Mouse (Mus musculus) gastrocnemius, postnatal 14 days (tissue): ENCODE measurements at regions not wholly inside any gene's neighbourhood (a gene's known extent, or its start where the extent isn't known, plus 50 kb on each side); places are given as distances from the start of the nearest gene placed in this dataset.
A peak's percentile ranks its signal among the peaks of the same experiment; 100 is the strongest.

Experiments
- DNase-seq: peaks from one replicate; pipeline ENCODE4 v3.0.0; 2021; ENCODE audit warnings: mixed read lengths
- intact Hi-C: fragments of 180-260 bp; cut with DNase I; formaldehyde crosslinking; loops from one replicate; pipeline ENCODE4 v1.15.1; 2025; ENCODE audit warnings: low total_unique reads

DNA sequence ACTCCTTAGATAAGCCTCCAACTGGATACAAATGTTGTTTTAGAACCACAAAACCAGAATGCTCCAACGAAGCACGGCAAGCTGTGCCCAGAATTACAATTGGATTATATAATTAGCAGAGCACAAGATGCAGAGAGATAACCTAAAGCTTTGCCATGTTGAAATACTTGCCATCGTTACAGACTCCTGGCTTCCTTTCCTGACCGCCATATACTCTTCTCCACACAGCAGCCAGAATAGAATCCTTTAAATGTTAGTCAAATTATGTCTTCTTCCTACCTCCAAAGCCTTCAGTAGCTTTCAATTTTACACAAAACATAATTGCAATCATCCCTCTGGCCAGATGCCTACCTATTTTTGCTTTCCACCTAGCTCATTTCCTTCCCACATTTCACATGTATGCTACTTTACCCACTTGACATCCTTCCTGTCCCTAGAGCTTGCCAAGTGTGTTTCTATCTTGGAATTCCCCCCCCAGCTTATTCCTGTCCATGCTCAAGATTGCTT, 52.8 kb upstream of the G2e3 start:
- intact Hi-C loops, result no loop called here
- DNase-seq, result no peak

DNA sequence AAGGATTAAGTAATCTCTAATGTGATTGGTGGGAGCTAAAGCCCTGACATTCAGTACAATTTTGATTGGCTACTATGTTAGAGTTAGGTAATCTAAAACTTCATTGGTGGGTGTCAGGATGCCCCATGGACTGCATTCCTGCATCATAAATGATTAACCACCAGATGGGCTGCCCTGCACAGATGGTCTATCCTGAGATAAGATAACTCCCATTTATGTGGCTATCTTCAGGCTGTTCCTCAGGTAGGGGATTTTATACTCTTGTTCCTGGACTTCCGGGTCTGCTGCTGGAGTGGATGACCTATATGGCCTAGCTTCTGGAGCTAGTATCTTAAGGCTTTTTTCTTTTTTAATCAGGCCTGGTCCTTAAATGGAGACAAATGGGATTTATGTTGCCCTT, 69.5 kb upstream of the G2e3 start:
- intact Hi-C loops, result no loop called here
- no peak for DNase-seq

DNA sequence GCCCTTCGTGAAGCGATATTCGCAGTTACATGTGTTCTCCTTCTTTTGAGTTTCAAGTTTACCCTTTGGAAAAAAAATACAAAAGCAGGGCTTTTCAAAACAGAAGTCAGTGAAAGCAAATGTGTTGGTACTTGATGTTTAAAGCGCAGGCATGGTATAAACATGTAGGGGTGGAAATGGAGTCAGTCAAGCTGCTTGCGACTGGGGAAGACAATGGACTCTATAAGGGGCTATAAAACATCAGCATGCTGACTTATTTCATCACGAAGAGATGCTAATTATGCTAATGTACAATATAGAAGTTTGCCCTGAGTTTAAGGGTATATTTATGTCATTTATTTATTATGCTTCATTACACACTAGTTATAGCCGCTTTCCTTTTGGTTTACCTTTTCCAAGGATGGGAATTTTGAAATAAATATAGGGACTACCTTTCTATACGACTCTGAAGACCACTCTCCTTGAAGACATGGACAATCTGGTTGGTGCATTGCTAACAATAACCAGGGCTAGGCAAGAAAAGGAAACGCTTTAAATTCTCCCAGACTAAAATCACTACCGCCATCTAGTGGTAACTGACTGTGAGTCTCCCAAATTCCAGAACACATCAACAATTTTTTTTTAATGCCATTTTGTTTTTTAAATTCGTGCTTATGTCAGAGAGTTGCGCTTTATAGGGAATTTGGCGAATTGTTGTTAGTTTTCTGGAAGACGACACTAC, 71.9 kb upstream of the G2e3 start:
- no peak for DNase-seq
- intact Hi-C loops, result no loop called here

DNA sequence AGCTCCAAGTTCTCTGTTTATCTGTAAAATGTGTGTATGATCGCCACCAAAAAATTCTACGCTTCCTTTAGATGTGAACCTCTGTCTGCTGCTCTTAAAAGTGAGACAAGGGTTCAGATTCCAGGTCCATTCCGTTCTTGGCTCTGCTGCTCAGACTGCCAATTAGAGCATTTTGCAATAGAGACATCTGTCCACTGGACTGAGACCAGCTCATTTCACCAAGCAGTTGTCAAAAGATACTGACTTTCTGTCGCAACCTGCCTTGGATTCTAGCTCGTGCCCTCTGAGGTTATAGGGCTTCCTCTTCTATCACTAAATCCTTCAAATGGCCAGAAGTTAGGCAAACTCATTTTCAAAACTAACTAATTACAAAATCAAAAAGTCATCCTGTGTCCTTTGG, 74.4 kb upstream of the G2e3 start:
- intact Hi-C loops, result no loop called here

DNA sequence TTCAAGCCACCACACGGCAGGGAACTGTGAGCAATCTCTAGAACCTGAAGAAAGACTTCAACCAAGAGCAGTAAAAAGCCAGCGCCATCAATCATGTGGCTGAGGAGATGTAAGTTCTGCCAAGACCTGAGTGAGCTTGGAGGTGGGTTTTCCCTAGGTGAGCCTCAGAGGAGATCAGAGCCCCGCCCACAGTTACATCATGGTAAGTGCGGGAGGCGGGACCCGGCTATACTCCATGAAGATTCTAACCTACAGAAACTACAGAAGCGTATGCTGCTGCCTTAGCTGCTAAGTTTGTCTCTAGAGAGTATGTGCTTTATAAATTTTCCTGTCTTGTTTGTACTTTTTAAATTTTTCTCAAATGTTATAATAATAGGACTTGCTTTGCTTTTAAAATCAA, 105.0 kb upstream of the G2e3 start:
- intact Hi-C loops, result no loop called here
- no peak for DNase-seq

More for the DNA sequence above, 74.4 kb upstream of the G2e3 start:
- DNase-seq, result no peak

DNA sequence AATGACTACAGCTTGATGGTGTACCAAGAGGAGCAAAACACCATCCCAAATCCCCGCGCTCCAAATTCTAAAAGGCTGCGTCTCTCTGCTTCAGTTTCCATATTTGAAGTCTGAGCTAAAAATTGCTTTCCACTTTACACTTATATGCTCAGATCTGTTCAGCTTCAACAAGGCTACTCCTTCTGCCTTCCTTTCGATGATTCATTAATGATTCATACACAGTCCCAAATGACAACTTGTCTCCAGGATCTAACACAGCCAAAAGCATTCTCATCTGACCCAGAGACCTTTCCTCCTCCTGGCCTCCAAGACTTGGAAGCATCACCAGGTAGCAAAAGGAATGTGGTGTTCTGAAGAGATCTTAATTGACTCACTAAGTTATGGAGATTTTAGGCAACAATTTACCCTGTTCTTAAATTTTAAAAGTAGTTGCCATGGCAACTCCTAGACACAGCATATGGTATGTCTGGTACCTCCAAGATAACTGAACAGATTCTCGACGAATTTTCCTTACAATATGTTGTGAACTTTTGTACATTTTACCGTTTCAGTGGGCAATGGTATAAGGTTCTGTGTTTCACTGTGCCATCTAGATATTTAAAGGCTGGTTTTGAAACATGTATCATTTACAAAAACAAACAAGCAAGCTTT, 106.6 kb upstream of the G2e3 start:
- intact Hi-C loops, result no loop called here
- DNase-seq, result no peak

DNA sequence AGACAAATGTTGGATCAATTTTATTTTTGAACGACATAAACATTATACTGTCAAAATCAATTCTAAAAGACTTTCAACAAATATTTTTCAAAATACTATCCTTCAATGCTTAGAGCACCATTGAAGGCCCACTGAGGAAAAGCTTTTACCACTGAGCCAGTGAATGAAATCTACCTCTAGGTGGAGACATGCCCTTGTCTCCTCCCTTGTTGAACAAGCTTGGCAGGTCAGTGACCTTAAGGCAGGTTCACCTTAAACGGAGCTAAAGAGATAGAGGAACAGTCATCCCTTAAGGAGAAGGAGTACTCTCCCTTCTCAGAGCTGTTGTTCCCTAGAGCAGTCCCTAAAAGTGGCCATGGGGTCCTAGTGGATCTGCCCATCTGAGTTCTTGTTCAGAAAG, 136.2 kb upstream of the G2e3 start:
- DNase-seq, result no peak
- intact Hi-C loops, result no loop called here

DNA sequence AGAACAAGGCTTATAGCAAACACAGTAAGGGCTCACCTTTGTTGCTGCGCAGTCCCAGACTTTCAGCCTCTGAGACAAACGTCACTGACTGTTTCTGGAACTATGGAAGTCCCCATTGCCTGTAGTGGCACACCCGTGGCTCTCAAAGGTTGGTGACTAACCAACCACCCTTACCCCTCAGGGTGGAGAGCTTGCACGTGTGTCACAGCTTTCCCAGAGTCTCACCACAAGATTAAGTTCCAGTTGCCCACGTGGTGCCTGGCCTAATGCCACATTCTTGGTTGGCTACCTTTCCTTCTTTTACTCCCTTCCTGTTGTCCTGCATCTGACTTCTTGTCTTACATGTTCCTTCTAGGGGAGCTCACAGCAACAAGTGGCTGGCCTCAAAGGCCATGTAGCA, 151.6 kb upstream of the G2e3 start:
- intact Hi-C loops, result no loop called here
- DNase-seq, result no peak

DNA sequence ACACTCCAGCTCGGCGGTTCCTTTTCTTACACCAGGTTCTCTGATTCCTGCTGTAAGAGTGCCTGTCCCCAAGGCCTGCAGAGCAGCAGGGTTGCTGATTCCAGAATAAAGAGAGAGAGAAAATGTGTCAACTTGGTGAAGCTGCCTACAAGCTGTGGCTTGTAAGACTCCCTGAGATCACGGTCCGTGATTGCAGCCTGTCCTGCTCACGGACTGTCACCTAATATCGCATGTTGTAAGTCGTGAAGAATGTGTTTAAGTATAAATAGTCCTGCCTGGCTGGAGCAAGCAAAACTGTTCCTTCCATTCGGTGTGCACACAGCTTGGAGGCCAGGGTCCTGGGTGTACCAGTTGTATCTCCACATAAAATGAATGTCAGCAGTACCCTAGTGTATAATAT, 152.7 kb upstream of the G2e3 start:
- intact Hi-C loops, result no loop called here
- peak; percentile 4 for DNase-seq

DNA sequence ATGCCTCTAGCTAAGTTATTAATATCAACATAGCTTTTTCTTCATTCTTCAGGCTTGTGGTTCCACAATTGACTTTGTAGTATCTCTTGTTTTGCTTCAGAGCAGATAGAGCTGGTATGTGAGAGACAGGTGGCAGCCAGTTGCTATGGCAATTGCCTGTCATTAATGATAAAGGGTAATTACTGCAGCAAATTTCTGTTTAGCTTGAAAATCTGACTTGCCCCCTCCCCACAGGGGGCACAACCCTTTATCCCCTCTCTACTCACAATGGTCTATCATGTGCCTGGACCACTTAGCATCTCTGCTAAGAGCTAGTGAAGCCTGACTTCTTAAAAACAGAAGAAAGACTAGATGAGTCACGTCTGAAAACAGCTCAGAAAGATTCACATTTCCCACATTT, 157.1 kb upstream of the G2e3 start:
- intact Hi-C loops, result no loop called here

DNA sequence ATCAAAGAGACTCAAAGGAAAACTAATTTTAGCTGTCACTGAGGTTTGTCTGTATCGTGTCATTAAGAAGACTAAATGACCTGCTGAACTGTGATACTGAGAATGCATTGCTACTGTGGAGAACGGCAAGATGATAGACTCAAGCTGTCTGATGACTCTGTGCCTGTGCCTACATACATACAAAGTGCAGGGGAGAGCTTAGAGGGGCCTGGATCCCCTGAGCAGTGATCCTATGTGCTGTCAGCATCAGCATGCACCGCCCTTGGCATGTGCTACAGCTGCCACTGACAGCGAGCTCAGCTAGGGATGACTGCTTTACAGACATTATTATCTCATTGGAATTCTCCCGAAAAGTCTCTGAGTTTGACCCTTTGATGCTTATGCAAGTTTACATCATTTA, 157.7 kb upstream of the G2e3 start:
- intact Hi-C loops, result no loop called here
- no peak for DNase-seq

More for the DNA sequence above, 157.1 kb upstream of the G2e3 start:
- no peak for DNase-seq

DNA sequence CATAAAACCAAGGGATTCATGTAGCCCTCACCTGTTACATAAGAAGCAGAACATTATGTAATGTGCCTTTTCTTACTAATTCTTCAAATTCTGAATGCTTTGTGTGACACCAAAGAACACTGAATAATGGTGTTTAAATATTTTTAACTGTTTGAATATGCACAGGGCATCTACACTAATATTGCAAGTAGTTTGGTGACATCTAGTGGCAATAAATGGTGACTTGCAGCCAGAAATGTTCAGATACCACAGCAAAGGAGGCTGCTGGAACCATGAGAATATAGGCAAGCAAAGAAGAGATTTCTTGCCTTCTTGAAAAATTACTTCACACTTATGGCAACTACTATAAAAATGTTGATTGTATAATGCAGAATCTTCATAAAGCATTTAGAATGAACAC, 159.6 kb upstream of the G2e3 start:
- no peak for DNase-seq
- intact Hi-C loops, result no loop called here

DNA sequence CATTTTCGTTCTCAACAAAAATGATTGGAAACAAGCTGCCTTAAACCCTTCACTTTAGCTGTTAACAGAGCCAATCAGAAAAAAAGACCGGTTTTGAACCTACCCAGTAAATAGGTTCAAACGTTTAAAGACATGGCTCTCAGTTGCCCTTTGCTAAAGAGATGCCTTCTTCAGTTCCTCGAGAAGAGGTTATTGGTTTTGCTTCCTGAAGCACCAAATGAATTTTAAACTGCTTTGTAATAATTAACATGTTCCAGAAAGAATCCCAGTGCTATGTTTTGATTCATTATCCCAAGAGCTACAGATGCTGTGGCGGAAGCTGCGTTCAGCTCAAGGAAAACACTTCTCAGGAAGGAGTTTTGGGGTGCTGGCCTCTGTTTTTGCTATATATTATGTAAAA, 160.1 kb upstream of the G2e3 start:
- no peak for DNase-seq
- intact Hi-C loops, result no loop called here

DNA sequence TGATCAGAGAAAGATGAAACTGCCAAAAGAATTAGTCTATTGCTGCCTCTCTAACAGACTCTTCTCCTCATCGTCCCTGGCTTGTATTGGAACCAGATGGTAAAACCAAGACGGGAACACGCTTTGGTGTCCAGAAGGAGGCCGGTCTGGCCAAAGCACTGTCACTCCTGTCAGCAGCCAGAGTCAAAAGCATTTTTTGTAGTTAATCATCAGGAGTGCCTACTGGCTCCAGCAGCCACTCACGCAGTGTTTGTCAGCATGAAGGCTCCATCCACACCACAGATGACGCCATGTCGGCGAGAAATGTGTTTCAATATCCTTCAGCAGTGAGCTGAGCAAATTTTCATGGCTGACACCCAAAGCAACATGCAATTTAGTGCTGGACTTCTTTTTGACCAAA, 162.1 kb upstream of the G2e3 start:
- intact Hi-C loops, result no loop called here

DNA sequence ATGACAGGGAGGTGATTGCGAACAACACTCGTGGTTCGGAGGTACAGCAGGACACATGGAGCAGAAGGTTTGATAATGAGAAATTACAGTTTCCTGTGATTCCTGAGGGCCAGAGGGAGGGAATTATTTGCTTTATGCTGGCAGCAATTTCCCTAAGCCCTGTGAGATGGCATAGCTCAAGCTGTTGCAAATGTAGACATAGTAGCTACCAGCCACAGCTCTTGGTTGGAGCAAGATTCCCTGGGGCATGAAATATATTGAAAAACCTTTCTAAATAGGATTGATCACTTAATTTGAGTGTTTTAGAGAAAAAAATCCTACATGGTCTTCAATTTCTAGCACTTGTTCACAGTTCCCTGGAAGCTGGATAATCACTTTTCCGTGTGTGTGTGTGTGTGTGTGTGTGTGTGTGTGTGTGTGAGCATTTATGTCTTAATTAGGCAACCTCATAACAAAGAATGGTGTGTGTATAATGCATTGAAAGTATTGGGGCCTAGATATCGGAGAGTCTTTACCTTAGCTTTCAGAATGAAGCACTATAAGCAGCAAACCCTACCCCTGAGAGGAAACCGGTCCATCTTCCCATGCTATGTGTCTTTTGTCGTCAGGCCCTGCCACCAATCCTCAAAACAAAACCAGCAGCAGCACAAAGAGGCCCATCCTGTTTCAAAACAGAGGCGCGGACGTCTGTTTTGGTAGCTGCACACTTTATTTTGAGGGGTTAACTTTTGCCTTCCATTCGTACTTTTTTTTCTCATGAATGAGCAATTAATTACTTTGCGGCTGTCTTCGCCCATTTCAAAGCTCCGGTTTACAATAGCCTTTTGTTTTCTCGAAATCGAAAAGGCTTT, 172.7 kb upstream of the G2e3 start:
- intact Hi-C loops, result no loop called here
- no peak for DNase-seq

More for the DNA sequence above, 162.1 kb upstream of the G2e3 start:
- no peak for DNase-seq

DNA sequence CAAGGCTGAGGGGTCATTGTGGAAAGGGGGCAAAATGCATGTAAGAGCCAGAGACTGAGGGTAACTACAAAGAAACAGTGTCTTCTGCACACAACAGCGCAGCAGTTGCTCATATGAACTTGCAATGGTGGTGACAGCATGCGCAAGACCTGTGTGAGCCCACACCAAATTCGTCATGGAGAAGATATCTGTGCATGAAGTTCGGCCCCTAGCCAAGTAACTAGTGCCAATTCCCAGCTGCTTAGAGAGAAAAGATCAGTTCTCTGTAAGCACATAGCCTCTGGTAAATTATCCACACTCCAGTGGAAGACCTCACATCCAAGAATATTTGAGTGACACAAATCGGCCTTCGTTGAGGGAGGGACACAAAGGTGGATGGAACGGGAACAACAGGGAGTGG, 182.7 kb upstream of the G2e3 start:
- intact Hi-C loops, result no loop called here
- DNase-seq, result no peak

DNA sequence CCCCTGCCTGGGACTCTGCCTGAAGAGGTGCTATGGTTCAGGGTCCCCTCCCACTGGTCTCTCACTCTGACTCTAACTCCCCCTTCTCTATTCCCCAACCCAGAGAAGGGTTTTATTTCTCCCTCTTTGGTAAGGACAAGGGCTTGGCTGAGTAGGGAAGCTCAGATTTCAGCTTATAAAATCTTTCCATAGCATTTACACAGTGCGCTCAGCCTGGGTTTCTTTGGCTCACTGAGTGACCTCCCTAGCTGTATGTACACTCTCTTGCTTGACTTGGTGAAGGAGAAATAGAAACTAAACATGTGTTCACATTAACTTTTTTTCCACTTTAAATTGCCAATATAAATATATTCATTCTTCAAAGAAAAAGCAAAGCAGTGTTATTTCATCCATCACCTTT, 186.9 kb upstream of the G2e3 start:
- DNase-seq, result no peak
- intact Hi-C loops, result no loop called here

DNA sequence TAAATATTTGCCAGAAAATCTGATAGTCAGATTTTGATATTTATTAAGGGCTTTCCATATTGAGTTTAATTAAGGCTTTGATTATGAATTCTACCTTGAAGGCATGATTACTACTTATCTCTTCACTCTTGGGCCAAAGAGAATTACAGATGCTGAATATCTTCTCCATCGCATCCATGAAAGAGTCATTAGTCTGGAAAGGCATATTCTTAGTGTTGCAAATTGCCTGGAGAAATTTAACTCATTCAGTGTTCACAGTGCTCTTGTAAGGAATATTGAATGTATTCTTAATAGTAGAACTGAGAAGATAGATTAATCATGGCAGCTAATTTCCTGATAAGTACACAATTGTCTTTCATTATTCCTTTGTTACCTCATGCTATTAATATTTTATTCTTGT, 187.7 kb upstream of the G2e3 start:
- intact Hi-C loops, result no loop called here
- no peak for DNase-seq

DNA sequence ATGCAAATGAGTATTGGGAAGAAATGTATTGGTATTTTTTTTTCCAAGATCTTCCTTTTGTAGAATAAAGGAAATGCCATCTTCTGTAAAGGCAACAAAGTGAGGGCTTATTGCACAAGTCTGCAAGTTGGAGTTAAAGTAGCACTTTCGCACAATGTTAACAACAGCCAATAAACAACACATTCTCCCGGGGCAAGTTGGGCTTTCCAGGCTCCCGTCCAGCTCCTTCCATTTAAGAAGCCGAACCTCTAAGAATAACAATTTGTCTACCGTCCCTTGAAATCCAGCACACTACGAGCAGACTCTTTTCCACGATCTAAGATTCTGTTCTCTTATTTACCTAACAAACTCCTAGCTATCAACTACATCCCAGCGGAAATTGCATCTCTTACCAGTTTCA, 199.9 kb upstream of the G2e3 start:
- intact Hi-C loops, result no loop called here
- no peak for DNase-seq

DNA sequence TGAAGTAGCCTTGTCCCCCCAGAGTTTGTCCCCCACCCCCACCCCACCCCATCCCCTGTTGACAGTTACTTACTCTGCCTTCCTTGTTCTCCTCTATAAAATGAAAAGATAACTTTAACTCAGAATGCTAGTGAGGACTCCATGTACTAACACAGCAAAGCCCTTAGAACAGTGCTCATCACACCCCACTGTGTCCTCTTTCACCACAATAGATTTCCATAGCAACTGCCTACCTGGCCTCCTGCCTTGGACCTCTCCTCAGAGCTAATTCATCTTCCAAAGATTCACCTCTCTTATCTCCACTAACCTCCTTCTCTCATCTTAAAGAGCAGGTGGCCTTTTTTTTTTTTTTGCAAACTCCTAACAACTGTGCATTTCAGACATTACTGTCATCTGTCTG, 204.0 kb upstream of the G2e3 start:
- DNase-seq, result no peak
- intact Hi-C loops, result no loop called here

DNA sequence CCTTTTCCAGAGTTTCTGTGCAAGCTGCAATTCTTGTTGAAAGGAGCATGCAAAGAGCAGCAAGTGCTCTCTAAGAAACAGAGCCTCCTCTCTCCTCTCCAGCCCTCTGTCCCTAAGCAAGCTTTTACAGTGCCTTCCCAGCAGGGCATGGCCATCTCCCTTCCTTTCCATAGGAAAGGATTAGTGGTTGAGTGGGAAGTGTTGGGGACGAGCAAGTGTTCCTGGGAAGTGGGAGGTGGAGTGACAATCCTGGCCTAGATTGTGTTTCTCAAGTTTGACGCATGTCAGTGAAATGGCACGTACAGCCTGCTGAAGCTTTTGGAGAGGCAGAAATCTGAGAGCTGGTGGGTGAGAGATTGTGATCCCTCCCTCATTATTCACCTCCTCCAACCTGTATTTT, 204.7 kb upstream of the G2e3 start:
- intact Hi-C loops, result no loop called here
- DNase-seq, result no peak
